Mouse (Mus musculus) erythroblast, embryonic 14.5 days (primary cell): ENCODE results near the gene Rpl6. TPM values are rescaled to one million over a fixed set of nuclear protein-coding genes. Genes with fewer than 3 reads are reported as not detected.

ENCODE experiments used
- H3K27me3 ChIP-seq: 2 replicates; pipeline ENCODE4 v1.6.1; 2012; ENCODE audit warnings: inconsistent platforms; ENCODE audit not compliant: control insufficient read depth
- H3K36me3 ChIP-seq: 2 replicates; pipeline ENCODE4 v1.6.1; 2012; ENCODE audit warnings: mild to moderate bottlenecking, inconsistent platforms; ENCODE audit not compliant: control insufficient read depth
- H3K4me1 ChIP-seq: 2 replicates; pipeline ENCODE4 v1.6.1; 2012; ENCODE audit warnings: inconsistent platforms; ENCODE audit not compliant: control insufficient read depth
- H3K4me3 ChIP-seq: replicated peaks from 2 replicates; pipeline ENCODE3; 2012; ENCODE audit warnings: moderate library complexity, mild to moderate bottlenecking, inconsistent platforms
- H3K9me3 ChIP-seq: 2 replicates; pipeline ENCODE4 v1.6.1; 2012; ENCODE audit warnings: low read length, inconsistent platforms, mixed read lengths; ENCODE audit not compliant: control insufficient read depth
- GATA1 ChIP-seq: IDR thresholded peaks from 2 replicates; pipeline ENCODE4 v1.6.1; 2012; ENCODE audit warnings: low read length, inconsistent platforms, mixed read lengths
- TAL1 ChIP-seq: IDR thresholded peaks from 3 replicates; pipeline ENCODE4 v1.6.1; 2012; ENCODE audit warnings: low read length, inconsistent platforms, mixed read lengths
- polyA plus RNA-seq: library from polyadenylated mRNA; stranded (reverse); fragments of >175 nt; gene quantifications from 2 replicates; pipeline ENCODE4 v1.2.3, GENCODE M21; 2012

Gene Rpl6
- polyA plus RNA-seq, 1 experiment, result 24.9 TPM

GRCm38 (mm10) chr5:121242261-121242660 is 38.0 kb downstream of the Rpl6 start:
- Histone ChIP-seq H3K4me1 (peaks cover 95% of the 10 kb centered on the region), H3K9me3 (no peaks in the 10 kb centered on the region), H3K27me3 (no peaks in the 10 kb centered on the region), H3K4me3 (peak overlapping the region; percentile 59), H3K36me3 (peaks cover 85% of the 10 kb centered on the region)
- TF ChIP-seq GATA1 (no peak), TAL1 (no peak)

- Histone ChIP-seq H3K4me3 (peak overlapping the region; percentile 59), H3K36me3 (peaks cover 86% of the 10 kb centered on the region), H3K4me1 (peaks cover 96% of the 10 kb centered on the region), H3K27me3 (no peaks in the 10 kb centered on the region), H3K9me3 (no peaks in the 10 kb centered on the region)
- TF ChIP-seq GATA1 (peak; percentile 95), TAL1 (peak; percentile 99)
Measured at GRCm38 (mm10) chr5:121242701-121243100, 38.4 kb downstream of the Rpl6 start.

GRCm38 (mm10) chr5:121243676-121244364 is 39.5 kb downstream of the Rpl6 start:
- no peaks in the 10 kb centered on the region for H3K27me3 ChIP-seq
- peaks cover 96% of the 10 kb centered on the region for H3K4me1 ChIP-seq
- peaks cover 87% of the 10 kb centered on the region for H3K36me3 ChIP-seq
- H3K9me3 ChIP-seq, result no peaks in the 10 kb centered on the region
- peak overlapping the region; percentile 39 for H3K4me3 ChIP-seq
- no peak for TF ChIP-seq TAL1
- no peak for TF ChIP-seq GATA1

DNA sequence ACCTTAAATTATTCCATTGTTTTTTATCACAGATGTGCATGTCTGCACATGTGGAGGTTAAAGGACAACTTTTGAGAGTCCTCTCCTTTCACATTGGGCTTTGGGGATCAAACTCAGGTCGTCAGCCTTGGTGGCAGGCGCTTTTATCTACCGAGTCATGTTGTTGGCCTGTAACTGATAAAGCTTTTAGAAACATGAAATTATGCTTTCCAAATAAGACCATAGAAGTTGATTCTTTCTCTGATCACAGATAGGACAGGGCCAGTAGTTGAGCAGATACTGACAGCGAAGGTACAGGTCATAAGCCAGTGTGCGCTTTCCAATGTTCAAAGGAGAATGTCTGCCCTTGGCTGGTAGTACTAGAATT is 40.1 kb downstream of the Rpl6 start:
- peak overlapping the region; percentile 45 for H3K4me3 ChIP-seq
- TF ChIP-seq TAL1 (0 out of 3 replicates have a peak, but pooled peaks have one; percentile 23), GATA1 (peak; percentile 36; the same call in 1 of the 2 replicates)
- no peaks in the 10 kb centered on the region for H3K9me3 ChIP-seq
- no peaks in the 10 kb centered on the region for H3K27me3 ChIP-seq
- H3K36me3 ChIP-seq, result peaks cover 87% of the 10 kb centered on the region
- peaks cover 95% of the 10 kb centered on the region for H3K4me1 ChIP-seq

- H3K27me3 ChIP-seq, result no peaks in the 10 kb centered on the region
- peak overlapping the region; percentile 45 for H3K4me3 ChIP-seq
- no peak for TF ChIP-seq GATA1
- no peak for TF ChIP-seq TAL1
- H3K4me1 ChIP-seq, result peaks cover 95% of the 10 kb centered on the region
- H3K9me3 ChIP-seq, result no peaks in the 10 kb centered on the region
- peaks cover 87% of the 10 kb centered on the region for H3K36me3 ChIP-seq
Measured at GRCm38 (mm10) chr5:121245201-121245600, 40.9 kb downstream of the Rpl6 start.

DNA sequence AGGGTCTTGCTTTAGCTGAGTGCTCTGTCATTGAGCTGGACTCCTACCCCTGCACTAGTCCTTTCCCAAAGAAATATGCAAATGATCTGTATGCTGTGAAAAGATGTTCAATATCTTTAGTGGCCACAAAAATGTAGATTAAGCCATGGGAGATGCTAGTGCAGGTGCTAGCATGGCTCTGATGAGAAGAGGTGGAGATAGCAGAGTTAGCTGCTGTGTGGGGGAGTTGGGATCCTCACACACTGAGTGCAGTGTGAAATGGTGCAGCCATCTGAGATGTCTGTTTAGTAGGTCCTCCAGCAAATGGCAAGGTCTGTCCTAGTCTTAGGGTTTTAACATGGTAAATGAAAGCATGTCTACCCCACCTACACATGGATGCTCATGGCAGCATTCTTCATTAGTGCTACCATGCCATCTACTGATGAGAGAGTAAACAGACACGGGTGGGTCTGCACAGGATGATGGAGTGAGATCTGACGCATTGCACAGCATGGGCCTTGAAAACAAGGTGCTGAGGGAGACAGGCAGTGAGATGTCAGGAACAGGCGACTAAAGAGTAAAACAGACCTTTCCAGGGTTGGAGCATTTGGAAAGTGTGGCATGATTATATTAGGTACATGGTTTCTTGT is 44.6 kb downstream of the Rpl6 start:
- peaks cover 88% of the 10 kb centered on the region for H3K36me3 ChIP-seq
- H3K27me3 ChIP-seq, result no peaks in the 10 kb centered on the region
- no peak for TF ChIP-seq TAL1
- TF ChIP-seq GATA1, result no peak
- no peaks in the 10 kb centered on the region for H3K9me3 ChIP-seq
- peaks cover 84% of the 10 kb centered on the region for H3K4me1 ChIP-seq
- H3K4me3 ChIP-seq, result no peak overlapping the region

- Histone ChIP-seq H3K36me3 (peaks cover 94% of the 10 kb centered on the region), H3K4me1 (peaks cover 81% of the 10 kb centered on the region)
Measured at GRCm38 (mm10) chr5:121249693-121250092, 45.4 kb downstream of the Rpl6 start.

GRCm38 (mm10) chr5:121251813-121252212 is 47.5 kb downstream of the Rpl6 start:
- H3K4me3 ChIP-seq, result no peak overlapping the region
- peaks cover 96% of the 10 kb centered on the region for H3K36me3 ChIP-seq
- H3K4me1 ChIP-seq, result peaks cover 73% of the 10 kb centered on the region
- TF ChIP-seq TAL1, result no peak
- TF ChIP-seq GATA1, result no peak
- H3K27me3 ChIP-seq, result no peaks in the 10 kb centered on the region
- H3K9me3 ChIP-seq, result no peaks in the 10 kb centered on the region

More at GRCm38 (mm10) chr5:121249693-121250092, 45.4 kb downstream of the Rpl6 start:
- no peaks in the 10 kb centered on the region for H3K9me3 ChIP-seq
- H3K27me3 ChIP-seq, result no peaks in the 10 kb centered on the region
- no peak overlapping the region for H3K4me3 ChIP-seq
- TF ChIP-seq GATA1, result no peak
- no peak for TF ChIP-seq TAL1

- H3K4me3 ChIP-seq, result no peak overlapping the region
- H3K27me3 ChIP-seq, result no peaks in the 10 kb centered on the region
- TF ChIP-seq TAL1 (no peak), GATA1 (no peak)
- no peaks in the 10 kb centered on the region for H3K9me3 ChIP-seq
- H3K36me3 ChIP-seq, result peaks cover 97% of the 10 kb centered on the region
- H3K4me1 ChIP-seq, result peaks cover 67% of the 10 kb centered on the region
Measured at GRCm38 (mm10) chr5:121253816-121254497, 49.7 kb downstream of the Rpl6 start.
